Mouse (Mus musculus) small intestine, adult 2 months (tissue): ENCODE measurements around the gene Dusp5. TPM values are rescaled to one million over a fixed set of nuclear protein-coding genes. Genes with fewer than 3 reads are reported as not detected.
"Not testable (repeated sequence)": the region's sequence is repeated elsewhere in the genome, so short reads cannot be mapped to it uniquely, and the experiment has no call there.

ENCODE experiments used
- H3K27ac ChIP-seq: fragments of 200-500 bp; 2 replicates; pipeline ENCODE4 v1.5.1; 2012; ENCODE audit warnings: low read depth, low read length, control low read depth, inconsistent platforms; ENCODE audit not compliant: insufficient read depth
- H3K27me3 ChIP-seq: fragments of 200-500 bp; 2 replicates; pipeline ENCODE4 v1.6.1; 2012; ENCODE audit warnings: mild to moderate bottlenecking, moderate library complexity, low read length, inconsistent platforms; ENCODE audit not compliant: control insufficient read depth, insufficient read depth
- H3K36me3 ChIP-seq: fragments of 200-500 bp; 2 replicates; pipeline ENCODE4 v1.6.1; 2012; ENCODE audit warnings: mild to moderate bottlenecking, low read length, control low read depth, inconsistent platforms; ENCODE audit not compliant: control insufficient read depth, insufficient read depth
- H3K4me1 ChIP-seq: fragments of 200-500 bp; 2 replicates; pipeline ENCODE4 v1.6.1; 2012; ENCODE audit warnings: low read length, inconsistent platforms, mixed read lengths; ENCODE audit not compliant: control insufficient read depth, insufficient read depth, insufficient read length
- H3K4me3 ChIP-seq: fragments of 200-500 bp; 2 replicates; pipeline ENCODE4 v1.5.1; 2012; ENCODE audit warnings: low read depth, mild to moderate bottlenecking, control low read depth, inconsistent platforms, low read length, moderate library complexity
- CTCF ChIP-seq: fragments of 200-500 bp; IDR thresholded peaks from 2 replicates; pipeline ENCODE4 v1.5.1; 2012; ENCODE audit warnings: low read depth, mild to moderate bottlenecking, control low read depth, inconsistent platforms, low read length, moderate library complexity, mixed read lengths; ENCODE audit not compliant: insufficient replicate concordance, insufficient read length; ENCODE audit errors: extremely low read depth
- POLR2A ChIP-seq: fragments of 200-500 bp; IDR thresholded peaks from 2 replicates; pipeline ENCODE4 v1.6.1; 2012; ENCODE audit warnings: low read depth, mild to moderate bottlenecking, control low read depth, inconsistent platforms, low read length, moderate library complexity
- WGBS: fragments of 180-500 bp; shearing (Covaris S2); methylation state at CpG from one replicate; pipeline ENCODE4 v1.1.7; 2018; 5-methylcytosine and 5-hydroxymethylcytosine counted together
- polyA plus RNA-seq: library from polyadenylated mRNA; depleted of rRNA; stranded (reverse); fragments of >200 nt; gene quantifications from 2 replicates; pipeline ENCODE4 v1.2.3, GENCODE M21; 2012

The Dusp5 gene
- polyA plus RNA-seq, 1 experiment: 28.5 TPM

DNA sequence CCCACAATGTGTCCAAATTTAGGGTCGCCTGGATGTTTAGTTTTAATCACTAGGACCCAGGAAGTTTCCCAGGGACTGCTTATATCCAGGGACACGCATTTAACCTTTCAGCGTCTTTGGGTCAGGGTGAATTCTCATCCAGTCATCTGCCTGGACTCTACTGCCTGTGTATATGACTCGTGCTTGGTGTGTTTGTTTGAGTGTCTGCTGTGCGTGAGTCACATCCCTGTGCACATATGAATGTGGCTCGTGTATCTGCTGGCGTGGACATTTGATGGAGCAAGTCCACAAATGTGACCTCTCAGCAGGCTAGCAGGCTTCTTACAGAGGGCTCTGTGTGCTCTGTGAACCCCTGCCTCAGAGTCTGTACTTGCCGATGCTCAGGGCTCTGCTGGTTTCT, 38.0 kb upstream of the Dusp5 start:
- 79% methylated on average over 8 of the region's 8 CpGs for WGBS
- H3K36me3 ChIP-seq: no peaks in the 10 kb centered on the region

DNA sequence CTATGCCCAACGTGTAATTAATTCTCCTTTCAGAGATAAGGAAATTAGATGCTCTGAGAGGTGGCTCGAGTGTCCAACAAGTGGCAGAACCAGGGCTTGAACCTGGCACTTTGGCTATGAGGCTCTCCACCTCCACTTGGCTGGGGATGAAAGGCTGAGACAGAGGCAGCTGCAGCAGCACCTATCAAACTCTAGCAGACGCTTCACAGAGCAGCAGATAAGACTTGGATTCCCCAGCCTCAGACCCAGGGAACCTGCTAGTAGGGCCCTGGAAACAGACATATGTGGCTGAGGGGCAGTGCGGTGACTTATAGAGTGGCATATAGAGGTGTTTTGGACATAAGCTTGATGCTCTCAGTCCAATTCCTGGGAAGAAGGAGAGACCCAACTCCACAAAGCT, 36.4 kb upstream of the Dusp5 start:
- Histone ChIP-seq H3K36me3 (no peaks in the 10 kb centered on the region), H3K4me3 (no peak overlapping the region), H3K27me3 (no peaks in the 10 kb centered on the region), H3K4me1 (no peaks in the 10 kb centered on the region), H3K27ac (no peak overlapping the region)
- no peak for TF ChIP-seq CTCF
- WGBS: 58% methylated on average over 4 of the region's 4 CpGs

More for the DNA sequence above, 38.0 kb upstream of the Dusp5 start:
- Histone ChIP-seq H3K27ac (no peak overlapping the region), H3K27me3 (no peaks in the 10 kb centered on the region), H3K4me1 (no peaks in the 10 kb centered on the region), H3K4me3 (no peak overlapping the region)
- TF ChIP-seq POLR2A (no peak), CTCF (no peak)

DNA sequence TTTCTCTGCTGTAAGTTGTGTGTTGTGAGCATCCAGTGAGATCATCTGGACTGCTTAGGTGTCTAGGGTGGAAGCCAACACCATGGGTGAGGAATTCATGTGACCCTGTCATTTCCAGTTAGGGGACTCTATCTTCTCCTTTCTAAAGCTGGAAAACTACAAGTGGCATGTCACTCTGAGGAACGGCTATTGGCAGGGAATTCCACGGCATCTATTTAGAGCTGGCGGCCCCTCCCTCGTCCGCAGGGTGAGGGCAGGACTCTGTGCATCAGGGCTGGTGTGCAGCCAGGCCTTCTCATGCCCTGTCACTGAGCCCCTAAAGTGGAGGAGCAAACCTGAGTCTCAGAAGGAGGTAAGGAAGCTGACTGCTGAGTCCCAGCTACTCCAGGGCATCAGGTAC, 35.0 kb upstream of the Dusp5 start:
- Histone ChIP-seq H3K27me3 (no peaks in the 10 kb centered on the region), H3K36me3 (no peaks in the 10 kb centered on the region), H3K4me3 (no peak overlapping the region), H3K4me1 (no peaks in the 10 kb centered on the region), H3K27ac (no peak overlapping the region)
- TF ChIP-seq POLR2A: no peak
- TF ChIP-seq CTCF: no peak
- WGBS: 78% methylated on average over 5 of the region's 5 CpGs

DNA sequence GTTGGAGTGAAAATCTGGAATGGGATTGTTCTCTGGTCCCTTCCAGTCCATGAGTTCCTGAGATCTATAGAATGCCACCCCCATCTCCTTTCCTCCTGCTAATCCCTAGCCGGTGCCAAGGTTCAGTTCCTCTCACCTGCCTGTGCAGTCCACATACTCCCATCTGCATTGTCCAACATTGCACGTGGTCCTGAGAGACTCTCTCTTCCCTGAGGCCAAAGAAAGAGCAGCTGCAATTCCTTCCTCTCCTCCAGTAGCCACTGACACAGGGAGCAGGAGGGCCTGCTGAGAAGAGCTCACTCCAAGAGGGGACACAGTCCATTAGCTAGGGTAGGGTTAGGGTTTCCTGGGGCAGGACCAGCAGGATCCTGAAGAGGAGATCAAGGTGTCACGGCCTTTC, 31.0 kb upstream of the Dusp5 start:
- Histone ChIP-seq H3K27me3 (no peaks in the 10 kb centered on the region), H3K27ac (no peak overlapping the region), H3K36me3 (no peaks in the 10 kb centered on the region), H3K4me1 (peaks cover 13% of the 10 kb centered on the region), H3K4me3 (no peak overlapping the region)
- 75% methylated on average over 3 of the region's 3 CpGs for WGBS
- TF ChIP-seq POLR2A: no peak

DNA sequence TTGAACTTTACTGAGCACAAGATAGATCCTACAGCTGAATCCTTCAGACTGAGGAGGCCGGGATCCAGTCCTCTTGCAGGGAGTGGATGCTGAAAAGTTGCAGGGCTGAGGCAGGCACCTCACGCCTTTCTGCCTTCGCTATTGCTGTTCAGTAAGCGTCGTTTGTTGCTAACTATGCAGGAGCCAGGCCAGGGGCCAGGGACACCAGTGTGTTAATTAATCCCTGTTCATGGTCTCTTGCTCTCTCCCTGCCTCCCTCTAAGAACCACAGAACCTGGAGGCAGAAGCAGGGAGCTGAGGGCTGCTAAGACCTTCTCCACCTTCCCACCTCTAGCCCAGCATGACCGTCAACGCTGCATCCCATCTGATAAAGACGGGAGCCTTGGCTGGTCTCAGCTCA, 29.9 kb upstream of the Dusp5 start:
- 82% methylated on average over 8 of the region's 8 CpGs for WGBS
- H3K27ac ChIP-seq: no peak overlapping the region
- H3K36me3 ChIP-seq: no peaks in the 10 kb centered on the region
- peaks cover 13% of the 10 kb centered on the region for H3K4me1 ChIP-seq
- H3K27me3 ChIP-seq: no peaks in the 10 kb centered on the region
- TF ChIP-seq POLR2A: no peak
- TF ChIP-seq CTCF: no peak
- no peak overlapping the region for H3K4me3 ChIP-seq

DNA sequence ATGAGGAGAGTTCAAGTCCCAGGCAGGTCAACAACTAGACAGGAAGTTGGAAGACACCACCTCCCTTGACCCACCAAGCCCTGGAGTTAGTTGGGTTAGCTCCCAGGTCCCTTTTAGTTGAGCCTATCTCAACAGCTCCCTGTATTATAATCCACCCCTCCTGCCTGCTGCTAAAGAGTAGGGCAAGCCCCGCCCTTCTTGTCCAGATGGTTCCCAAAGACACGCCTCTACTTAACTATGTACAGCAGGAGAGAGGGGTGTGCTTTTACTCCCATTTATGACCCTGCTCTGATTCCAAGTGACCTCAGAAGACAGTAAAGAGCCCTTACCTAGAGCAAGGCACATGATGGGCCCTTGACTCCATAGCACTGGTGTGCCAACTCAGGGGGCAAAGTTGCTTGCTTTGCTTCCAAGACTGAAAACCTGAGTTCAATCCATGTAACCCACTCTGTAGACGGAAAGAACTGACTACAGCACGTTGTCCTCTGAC, 29.4 kb upstream of the Dusp5 start:
- TF ChIP-seq CTCF (no peak), POLR2A (no peak)
- Histone ChIP-seq H3K36me3 (no peaks in the 10 kb centered on the region), H3K4me1 (peaks cover 13% of the 10 kb centered on the region), H3K27ac (peak overlapping the region; percentile 33), H3K4me3 (no peak overlapping the region), H3K27me3 (no peaks in the 10 kb centered on the region)
- 26% methylated on average over 4 of the region's 4 CpGs for WGBS

DNA sequence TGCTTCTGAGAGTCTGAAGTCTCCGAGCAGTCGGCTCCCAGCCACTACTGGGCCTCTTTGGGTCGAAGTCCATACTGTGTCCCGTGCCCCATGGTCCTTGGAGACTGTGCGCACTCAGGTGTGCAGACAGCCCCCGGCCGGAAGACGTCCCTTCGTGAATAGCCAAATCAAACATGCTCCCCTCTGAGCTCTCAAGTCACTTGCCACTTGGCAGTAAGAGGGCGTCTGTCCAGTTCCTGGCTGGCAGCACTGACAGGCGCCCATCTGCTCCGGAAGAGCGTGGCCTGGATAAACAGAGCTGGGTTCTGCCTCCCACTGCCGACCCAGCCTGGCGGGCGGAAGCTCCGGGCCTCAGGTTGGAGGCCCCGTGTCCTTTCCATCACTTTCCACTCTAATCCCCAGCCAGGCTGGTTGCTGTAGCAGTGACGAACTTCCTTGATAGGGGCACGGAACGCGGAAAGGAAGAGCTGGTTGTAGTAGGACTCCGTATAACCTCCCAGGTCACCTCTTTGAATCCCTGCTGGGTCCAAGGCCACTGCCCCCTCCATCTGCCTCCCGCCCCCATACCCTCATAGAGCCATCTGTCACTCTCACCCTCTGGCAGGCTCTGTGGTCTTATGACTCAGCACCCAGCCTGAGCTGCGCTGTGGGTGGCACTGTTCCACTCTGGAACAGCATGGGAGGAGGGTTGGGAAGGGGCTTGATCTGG, 28.5 kb upstream of the Dusp5 start:
- TF ChIP-seq CTCF: no peak
- peak; percentile 61 for TF ChIP-seq POLR2A

DNA sequence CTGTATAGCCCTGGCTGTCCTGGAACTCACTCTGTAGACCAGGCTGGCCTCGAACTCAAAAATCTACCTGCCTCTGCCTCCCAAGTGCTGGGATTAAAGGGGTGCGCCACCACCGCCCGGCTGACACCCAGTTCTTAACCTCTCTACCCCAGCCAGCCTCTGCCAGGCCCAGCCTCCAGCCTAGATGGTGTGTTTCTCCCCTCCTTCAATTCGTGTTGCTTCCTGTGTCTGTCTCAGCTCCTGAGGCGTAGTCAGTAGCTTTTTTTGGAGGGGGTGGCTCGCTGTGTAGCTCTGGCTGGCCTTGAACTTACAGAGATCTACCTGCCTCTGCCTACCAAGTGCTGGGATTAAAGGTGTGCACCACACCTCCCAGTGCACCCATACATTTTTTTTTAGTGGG, 27.7 kb upstream of the Dusp5 start:
- not testable (repeated sequence) for H3K27ac ChIP-seq, H3K4me3 ChIP-seq, H3K27me3 ChIP-seq, H3K36me3 ChIP-seq
- peaks cover 13% of the 10 kb centered on the region for H3K4me1 ChIP-seq
- WGBS: 91% methylated on average over 7 of the region's 7 CpGs

More for the DNA sequence above, 28.5 kb upstream of the Dusp5 start:
- no peaks in the 10 kb centered on the region for H3K27me3 ChIP-seq
- H3K4me3 ChIP-seq: peak overlapping the region; percentile 50
- H3K4me1 ChIP-seq: peaks cover 13% of the 10 kb centered on the region
- peak overlapping the region; percentile 33 for H3K27ac ChIP-seq
- WGBS: 26% methylated on average over 25 of the region's 25 CpGs
- H3K36me3 ChIP-seq: no peaks in the 10 kb centered on the region
